Mouse (Mus musculus): ENCODE measurements around the gene Oscp1.
"Not testable (repeated sequence)": the region's sequence is repeated elsewhere in the genome, so short reads cannot be mapped to it uniquely, and the experiment has no call there.

Gene Oscp1

DNA sequence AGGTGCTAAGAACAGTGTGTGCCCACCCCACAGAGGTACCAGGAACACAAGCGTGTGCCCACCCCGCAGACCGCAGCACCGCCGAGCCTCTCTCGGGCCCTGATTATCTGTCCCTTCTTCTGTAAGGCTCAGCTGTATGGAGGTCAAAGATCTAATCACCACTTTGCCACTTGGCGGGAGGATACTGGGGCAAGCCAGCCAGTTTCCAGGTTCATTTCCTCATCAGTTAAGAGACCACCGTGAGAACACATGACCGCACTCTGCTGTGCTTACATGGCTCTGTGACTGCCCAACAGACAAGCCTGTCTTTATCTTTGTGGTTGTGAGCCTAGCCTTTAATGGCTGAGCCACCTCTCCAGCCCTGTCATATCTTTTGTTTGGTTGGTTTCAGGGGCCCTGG lies 24.7 kb downstream of the Oscp1 start:
- DNase-seq (ENCODE audit: low spot score), result no peak

DNA sequence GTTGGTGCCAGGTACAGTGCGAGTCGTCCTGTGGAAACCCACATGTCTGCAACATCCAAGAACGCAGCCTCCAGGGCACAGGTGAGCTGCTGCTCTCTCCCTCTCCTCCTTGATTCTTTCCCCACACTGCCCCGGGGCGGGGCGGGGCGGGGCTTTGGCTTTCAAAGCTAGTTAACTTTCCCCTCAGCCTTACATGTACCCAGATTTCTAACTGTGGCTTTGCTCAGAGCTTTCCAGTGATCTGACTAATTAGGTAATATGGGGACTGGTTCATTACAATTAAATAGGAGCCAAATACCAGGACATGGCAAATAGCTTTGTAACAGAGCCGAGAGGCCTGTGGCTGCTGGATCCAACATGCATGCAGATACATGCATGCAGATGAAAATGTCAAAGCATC lies 26.0 kb downstream of the Oscp1 start:
- DNase-seq (ENCODE audit: low spot score), result no peak

DNA sequence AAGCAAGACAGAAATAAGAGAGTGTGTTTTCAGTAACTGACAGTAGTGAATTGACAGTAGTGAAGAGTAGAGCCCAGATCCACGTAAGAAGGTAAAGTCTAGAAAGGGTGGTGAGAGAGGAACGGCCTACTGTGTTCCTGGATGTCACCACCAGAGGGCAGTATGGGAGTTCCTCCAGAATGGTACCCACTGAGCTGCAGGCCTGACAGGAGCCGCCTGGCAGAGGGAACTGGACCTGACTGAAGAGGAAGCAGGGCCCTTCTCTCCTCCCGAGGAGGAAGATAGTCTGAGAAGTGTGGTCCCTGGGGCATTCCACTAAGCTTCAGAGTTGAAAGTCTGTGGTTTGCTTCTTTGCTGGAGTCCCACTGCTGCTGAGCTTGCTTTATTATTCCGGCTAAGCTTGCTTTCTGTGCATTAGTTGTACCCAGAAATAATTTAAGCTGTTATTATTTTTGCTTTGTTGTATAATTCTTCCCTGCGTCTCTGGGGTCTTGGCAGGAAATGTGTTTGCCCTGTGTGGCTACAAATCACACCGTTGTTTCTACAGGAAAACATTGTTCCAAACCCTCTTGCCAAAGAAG lies 27.7 kb downstream of the Oscp1 start:
- peak; percentile 68 for DNase-seq (ENCODE audit: low spot score)

DNA sequence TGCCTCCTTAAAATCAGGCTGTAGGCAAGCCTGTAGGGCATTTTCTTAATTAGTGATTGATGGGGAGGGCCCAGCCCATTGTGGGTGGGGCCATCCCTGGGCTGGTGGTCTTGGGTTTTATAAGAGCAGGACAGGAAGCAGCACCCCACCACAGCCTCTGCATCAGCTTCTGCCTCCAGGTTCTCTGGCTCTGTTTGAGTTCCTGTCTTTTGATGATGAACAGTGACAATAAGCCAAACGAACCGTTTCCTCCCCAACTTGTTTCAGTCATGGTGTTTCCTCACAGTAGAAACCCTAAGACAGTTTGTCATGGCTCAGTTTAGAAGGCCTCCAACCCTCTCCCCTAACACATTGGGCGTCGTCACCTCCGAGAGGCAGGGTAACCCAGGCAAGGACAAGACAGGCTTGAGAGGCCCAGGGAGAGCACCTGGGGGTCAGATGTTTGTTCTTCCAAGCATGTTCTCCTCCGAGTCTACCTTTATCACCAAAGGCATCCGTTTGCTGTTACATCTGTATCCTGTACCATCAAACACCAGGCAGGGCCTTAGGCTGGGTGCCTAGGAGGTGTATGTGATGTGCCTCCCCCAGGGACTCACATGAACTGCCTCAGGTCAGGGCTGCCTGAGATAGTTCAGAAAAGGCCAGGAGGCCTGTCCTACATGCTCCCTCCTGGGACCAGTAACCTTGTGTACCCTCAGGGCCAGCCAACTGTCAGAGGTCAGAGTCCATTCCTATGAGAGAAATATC lies 31.9 kb downstream of the Oscp1 start:
- no peak for DNase-seq (ENCODE audit: low spot score)

- no peak for DNase-seq (ENCODE audit: low spot score)
Observed at GRCm38 (mm10) chr4:126090848-126091124, 32.4 kb downstream of the Oscp1 start.

DNA sequence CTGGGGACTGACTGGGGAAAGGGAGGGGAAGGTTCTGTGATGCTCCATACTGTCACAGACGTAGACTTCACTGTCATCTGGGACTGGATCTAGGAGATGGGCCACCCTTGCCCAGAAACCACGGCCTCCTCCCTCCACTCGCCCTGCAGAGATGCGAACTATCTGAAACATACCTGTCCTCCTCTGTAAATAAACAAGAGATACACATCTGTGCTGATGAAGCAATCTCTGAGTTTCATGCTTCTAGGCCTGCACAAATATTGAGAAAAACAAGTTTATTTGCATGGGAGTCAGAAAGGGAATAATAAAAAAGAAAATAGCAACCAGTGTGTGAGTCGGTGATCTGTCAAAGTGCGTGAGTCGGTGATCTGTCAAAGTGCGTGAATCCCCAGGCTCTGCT lies 33.5 kb downstream of the Oscp1 start:
- DNase-seq (ENCODE audit: low spot score), result no peak

GRCm38 (mm10) chr4:126095622-126096430 lies 37.5 kb downstream of the Oscp1 start:
- DNase-seq (ENCODE audit: low spot score), result not testable (repeated sequence)

- DNase-seq (ENCODE audit: low spot score), result peak; percentile 83
Observed at GRCm38 (mm10) chr4:126096464-126097111, 38.2 kb downstream of the Oscp1 start, which contains the start of gene Lsm10. Gene Lsm10 (plus strand): TSS chr4:126096623.

DNA sequence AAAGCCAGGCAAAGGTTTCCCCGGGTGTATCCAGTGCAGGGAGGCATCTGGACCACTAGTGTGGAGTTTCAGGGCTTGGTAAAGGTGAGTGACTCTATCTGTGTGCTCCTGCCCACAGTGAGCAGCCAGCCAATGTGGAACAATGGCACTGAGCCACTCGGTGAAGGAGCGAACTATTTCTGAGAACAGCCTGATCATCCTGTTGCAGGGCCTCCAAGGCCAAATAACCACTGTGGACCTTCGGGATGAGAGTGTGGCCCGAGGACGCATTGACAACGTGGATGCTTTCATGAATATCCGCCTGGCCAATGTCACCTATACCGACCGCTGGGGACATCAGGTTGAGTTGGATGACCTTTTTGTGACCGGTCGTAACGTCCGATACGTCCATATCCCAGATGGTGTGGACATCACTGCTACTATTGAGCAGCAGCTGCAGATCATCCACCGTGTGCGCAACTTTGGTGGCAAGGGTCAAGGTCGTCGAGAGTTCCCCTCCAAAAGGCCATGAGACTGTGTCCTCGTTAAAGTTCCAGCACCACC lies 39.4 kb downstream of the Oscp1 start:
- no peak for DNase-seq (ENCODE audit: low spot score)

- no peak for DNase-seq (ENCODE audit: low spot score)
Observed at GRCm38 (mm10) chr4:126099365-126099764, 41.0 kb downstream of the Oscp1 start.

GRCm38 (mm10) chr4:126100764-126101163 lies 42.4 kb downstream of the Oscp1 start:
- no peak for DNase-seq (ENCODE audit: low spot score)

- no peak for DNase-seq (ENCODE audit: low spot score)
Observed at GRCm38 (mm10) chr4:126102061-126102841, 43.9 kb downstream of the Oscp1 start.

GRCm38 (mm10) chr4:126103057-126103581 lies 44.8 kb downstream of the Oscp1 start:
- DNase-seq (ENCODE audit: low spot score), result peak; percentile 69

DNA sequence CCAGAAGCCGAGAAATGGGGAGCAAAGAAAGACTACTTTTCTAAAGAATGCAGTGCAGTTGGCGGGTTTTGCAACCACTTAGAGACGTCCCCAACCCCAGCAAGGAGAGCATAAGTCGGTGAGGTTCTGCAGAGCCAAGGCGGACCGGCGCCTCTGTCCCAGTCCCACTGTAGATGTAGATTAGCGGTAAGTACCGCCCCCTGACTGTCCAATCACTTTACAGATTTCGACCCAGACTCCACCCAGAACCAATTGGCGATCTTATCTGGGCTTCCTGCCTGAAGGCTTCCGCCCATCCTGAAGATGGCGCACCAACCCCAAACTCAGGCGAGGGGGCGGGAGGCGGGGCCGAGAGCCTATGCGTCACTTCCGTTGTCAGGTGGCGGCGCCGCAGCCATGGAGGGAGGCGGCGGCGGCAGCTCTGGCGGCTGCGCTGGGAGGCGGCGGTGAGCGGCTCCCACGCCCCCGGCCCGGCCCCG lies 45.3 kb downstream of the Oscp1 start, which contains the start of gene Stk40:
Gene Stk40, plus strand, starts transcription at position 368 of the 479 bp plus-strand sequence.
- DNase-seq (ENCODE audit: low spot score), result peak; percentile 93

DNA sequence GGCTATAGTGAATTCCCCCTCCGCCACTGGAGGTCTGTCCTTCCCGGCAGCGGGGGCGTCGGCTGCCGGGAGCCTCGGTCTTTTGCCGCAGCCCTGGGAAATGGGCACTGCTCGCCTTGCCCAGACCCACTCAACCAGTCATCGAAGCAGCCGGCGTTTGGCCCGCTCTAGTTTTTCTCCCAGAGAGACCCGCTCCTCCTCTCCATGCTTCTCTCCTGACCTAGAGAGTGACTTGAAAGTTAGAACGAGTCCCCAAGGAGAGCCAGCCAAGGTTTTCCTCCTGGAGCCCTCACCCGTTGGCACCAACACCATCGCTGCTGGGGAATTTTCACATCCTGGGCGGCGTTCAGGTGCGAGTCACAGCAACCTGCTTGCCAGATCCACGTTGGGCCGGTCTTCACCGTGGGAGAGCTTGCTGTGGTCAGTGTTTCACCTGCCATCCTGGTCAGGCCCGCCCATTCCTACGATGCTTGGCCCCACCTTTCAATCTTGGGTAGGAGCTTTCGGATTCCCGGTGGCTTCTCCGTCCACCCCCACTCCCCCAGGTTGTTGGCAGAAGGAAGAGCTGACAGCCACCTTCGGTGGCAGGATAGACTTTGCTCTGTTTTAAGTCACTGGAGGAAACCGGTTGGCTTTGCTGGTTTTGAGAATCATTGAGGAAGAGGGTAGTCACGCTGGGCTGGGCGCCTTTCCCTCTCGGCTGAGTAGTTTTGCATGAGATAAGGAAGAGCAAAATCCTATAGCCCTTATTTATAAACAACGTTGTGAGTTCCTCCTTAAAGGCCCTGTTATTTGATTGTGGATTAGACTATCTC lies 46.1 kb downstream of the Oscp1 start:
- DNase-seq (ENCODE audit: low spot score), result peak; percentile 18

GRCm38 (mm10) chr4:126105131-126105783 lies 46.9 kb downstream of the Oscp1 start:
- DNase-seq (ENCODE audit: low spot score), result no peak

DNA sequence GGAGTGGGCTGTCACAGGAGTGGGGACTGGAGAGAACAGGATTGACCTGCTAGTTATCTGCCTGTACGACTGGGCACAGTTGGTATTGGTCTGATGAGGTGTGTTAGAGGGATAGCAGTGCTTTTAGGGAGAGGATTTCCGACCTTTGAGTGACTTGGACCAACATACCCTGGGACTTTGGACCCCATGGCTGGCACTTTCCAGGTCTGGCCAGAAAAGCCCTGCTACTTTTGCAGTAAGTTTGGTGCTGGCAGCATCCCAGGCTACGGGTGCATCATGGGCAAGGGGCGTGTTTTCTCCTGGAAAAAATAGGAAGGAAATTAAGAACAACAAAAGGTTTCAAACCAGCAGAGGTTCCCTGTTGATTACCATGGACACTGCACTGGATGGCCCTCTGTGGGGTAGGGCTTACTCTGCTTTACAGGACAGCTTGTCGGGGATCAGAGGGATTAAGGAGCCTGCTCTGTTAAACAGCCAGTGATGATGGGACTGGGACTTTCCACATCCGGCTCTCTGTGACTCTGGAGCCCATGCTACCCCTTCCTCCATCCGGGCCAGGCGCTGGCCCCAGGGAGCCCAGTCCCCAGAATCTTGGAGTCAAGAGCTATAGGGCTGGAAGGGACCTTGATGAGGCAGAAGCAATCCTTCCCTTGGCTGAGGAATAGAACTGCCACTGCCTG lies 49.8 kb downstream of the Oscp1 start:
- DNase-seq (ENCODE audit: low spot score), result no peak

- no peak for DNase-seq (ENCODE audit: low spot score)
Observed at GRCm38 (mm10) chr4:126109613-126110373, 51.4 kb downstream of the Oscp1 start.

Measured in ovary, postnatal 14 days (tissue).